Mouse (Mus musculus) natural killer cell, adult 2 months (primary cell): ENCODE data around the gene Ngly1.

Experiments used
- DNase-seq, 2 experiments: peaks; one replicate each; pipeline ENCODE4 v3.0.0; 2022; ENCODE audit warnings: low spot score in 2 of 2

Ngly1 gene

GRCm38 (mm10) chr14:16249171-16249874 lies at the start of gene Ngly1, which contains the start of gene Oxsm:
Gene Ngly1 (plus strand): TSS chr14:16249280.
Gene Oxsm (minus strand): TSS chr14:16249808.
- peak; percentile 80 to 83 for DNase-seq

- no peak for DNase-seq
Measured at GRCm38 (mm10) chr14:16200220-16200912, 48.7 kb upstream of the Ngly1 start.

GRCm38 (mm10) chr14:16200969-16201638 lies 48.0 kb upstream of the Ngly1 start:
- DNase-seq = no peak

- no peak for DNase-seq
Measured at GRCm38 (mm10) chr14:16201673-16202072, 47.4 kb upstream of the Ngly1 start.

GRCm38 (mm10) chr14:16207722-16208121 lies 41.4 kb upstream of the Ngly1 start:
- DNase-seq = no peak

GRCm38 (mm10) chr14:16219015-16219414 lies 30.1 kb upstream of the Ngly1 start:
- DNase-seq = no peak

- no peak for DNase-seq
Measured at GRCm38 (mm10) chr14:16229395-16229794, 19.7 kb upstream of the Ngly1 start.

GRCm38 (mm10) chr14:16230581-16230980 lies 18.5 kb upstream of the Ngly1 start:
- DNase-seq = no peak

GRCm38 (mm10) chr14:16233515-16233914 lies 15.6 kb upstream of the Ngly1 start:
- DNase-seq = no peak

- DNase-seq = no peak
Measured at GRCm38 (mm10) chr14:16236466-16236865, 12.6 kb upstream of the Ngly1 start.

- DNase-seq = no peak
Measured at GRCm38 (mm10) chr14:16242193-16242815, 6.8 kb upstream of the Ngly1 start.

GRCm38 (mm10) chr14:16242947-16243602 lies 6.0 kb upstream of the Ngly1 start:
- DNase-seq = peak; percentile 92 to 93

- DNase-seq = peak; percentile 25 to 61
Measured at GRCm38 (mm10) chr14:16243603-16244209, 5.4 kb upstream of the Ngly1 start.

GRCm38 (mm10) chr14:16244370-16244769 lies 4.7 kb upstream of the Ngly1 start:
- no peak for DNase-seq

GRCm38 (mm10) chr14:16245127-16245526 lies 4.0 kb upstream of the Ngly1 start:
- DNase-seq = no peak

- no peak for DNase-seq
Measured at GRCm38 (mm10) chr14:16246340-16246912, 2.7 kb upstream of the Ngly1 start.

- no peak for DNase-seq
Measured at GRCm38 (mm10) chr14:16248135-16248534, 945 bp upstream of the Ngly1 start.

GRCm38 (mm10) chr14:16248603-16249157 lies 400 bp upstream of the Ngly1 start:
- DNase-seq = no peak

GRCm38 (mm10) chr14:16250099-16250498 lies 1.0 kb downstream of the Ngly1 start:
- DNase-seq = no peak

- DNase-seq = peak; percentile 3 to 19
Measured at GRCm38 (mm10) chr14:16255745-16256144, 6.7 kb downstream of the Ngly1 start.
